Mouse (Mus musculus): Measurements from ENCODE around the gene Celf5.
A peak's percentile ranks its signal among the peaks of the same experiment; 100 is the strongest.

Celf5 gene

DNA sequence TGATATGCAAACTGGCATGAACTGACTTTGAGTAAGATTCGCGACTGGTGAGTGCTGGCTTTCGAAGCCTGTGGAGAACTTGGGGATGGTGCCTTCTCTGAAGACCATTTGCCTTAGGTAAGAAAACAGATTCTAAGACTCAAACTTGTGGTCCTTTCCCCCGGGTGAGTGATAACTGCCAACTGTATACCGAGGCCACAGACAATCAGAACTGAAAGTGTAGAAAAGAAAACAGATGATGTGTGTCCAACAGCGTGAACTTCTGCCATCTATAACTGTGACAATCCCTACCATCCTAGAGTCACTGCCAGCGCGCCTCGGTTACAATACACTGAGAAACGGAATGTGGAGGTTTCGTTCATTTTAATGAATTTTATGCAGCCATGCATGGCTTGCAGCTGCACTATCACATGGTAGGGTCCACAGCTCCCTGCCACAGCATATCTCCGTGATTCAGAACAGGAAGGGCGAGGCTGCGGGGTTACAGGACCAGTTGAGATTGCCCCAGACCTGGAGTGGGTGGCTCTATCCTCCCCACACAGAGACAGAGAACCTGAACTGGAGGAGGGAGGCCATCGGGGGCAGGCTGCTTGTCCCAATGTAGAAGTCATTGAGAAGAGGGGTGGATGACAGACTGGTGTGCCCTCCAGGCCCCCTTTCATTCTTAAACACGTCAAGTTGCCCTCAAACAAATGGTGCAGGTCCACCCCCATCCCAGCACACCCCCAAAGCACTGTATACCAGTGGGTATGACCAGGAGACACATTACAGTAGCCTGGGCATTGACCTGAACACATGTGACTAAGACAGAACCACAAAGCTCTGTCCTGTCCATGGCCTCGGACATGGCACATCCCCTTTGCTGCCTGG is 15.1 kb upstream of the Celf5 start:
- peak; percentile 54 to 61 for DNase-seq

DNA sequence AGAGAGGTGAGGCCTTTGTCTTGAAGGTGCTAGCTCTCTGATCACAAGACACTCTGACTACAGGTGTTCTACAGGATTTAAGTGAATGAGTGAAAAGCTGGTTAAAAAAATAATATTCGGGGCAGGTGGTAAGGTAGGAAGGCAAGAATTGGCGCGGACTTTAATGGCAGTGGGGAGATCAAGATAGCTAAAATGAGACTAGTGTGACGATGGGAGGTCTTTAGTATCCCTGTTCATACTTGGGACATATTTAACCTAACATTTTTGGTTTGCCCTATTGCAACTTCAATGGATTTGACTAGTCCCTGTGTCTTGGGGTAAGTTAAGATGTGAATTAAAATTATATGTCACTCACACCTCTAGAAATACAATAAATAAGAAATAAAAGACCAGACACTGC is 14.5 kb upstream of the Celf5 start:
- no peak for DNase-seq

DNA sequence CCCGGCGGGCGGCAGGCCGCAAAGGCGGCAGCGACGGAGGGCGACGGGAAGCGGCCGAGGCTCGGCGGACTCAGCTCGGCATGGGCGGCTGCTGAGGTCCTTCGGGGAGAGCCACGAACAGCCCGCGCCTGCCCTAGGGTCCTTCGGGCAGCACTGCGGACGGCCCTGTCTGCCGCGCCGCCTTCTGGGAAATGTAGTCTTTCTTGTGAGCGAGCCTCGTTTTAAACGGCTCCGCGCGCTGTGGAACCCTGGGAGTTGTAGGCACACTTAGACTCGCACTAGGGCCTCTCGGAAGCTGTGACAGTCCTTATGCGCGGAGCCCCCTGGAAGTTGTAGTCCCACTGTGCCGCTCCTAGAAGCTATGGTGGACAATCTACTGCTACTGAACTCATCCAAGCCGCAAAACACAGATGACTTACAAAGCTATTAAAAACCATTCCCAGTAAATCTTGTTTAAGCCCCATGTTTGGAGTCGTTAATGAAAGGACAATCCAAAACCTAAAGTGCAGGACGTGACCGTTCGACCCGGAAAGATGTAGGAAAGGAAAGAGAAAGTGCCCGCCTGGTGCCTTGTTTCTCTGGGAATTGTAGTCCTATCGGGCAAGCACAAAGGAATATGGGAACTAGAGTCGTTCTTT is 13.9 kb upstream of the Celf5 start, which contains the start of gene Ncln:
Gene Ncln, minus strand, starts transcription at position 129 of the 638 bp plus-strand sequence.
- peak; percentile 98 to 99 for DNase-seq

DNA sequence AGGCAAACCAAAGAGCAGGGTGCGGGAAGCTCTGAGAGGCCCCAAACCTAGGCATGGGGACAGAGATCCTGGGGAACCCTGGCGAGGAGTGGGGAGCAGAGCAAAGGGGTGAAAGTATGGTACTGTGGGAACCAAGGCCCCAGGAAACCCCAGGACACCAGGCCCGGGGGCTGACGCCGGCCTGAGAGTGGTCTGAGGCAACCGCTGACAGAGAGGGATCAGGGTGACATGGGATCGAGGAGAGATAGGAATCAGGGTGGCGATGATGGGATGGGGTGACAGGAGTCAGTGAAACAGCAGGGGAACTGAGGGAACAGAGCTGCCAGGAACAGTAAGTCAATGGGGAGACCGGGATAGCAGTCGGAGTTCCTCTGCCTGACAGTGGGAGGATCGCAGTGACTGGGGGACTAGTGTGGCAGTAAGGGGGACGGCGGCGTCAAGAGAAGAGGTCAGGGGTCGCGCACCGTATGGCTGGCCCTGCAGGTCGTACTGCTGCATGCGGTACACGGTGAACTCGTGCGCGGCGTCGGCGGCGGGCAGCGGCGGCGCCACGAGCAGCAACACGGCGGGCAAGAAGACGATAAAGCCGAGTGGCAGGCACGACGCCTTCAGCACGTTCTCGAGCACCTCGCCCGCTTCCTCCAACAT is 13.2 kb upstream of the Celf5 start:
- no peak for DNase-seq

DNA sequence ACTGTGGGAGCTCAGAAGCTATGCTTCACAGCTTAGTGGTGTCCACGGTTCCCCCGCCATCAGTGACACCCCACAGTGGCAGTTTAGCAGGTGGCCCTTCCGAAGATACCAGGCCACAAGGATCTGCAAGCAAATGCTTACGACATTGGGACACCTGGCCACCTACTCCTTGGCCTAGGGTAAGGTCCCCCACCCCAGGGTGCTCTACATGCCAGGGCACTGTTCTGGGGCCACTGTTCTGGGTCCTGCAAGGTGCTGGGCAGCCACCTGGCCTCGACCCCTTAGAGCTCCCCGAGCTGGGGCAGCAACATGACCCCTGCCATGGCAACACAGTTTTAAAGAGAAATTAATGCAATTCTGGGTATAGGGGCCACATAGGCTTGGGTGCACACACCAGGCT is 12.6 kb upstream of the Celf5 start:
- DNase-seq: no peak

DNA sequence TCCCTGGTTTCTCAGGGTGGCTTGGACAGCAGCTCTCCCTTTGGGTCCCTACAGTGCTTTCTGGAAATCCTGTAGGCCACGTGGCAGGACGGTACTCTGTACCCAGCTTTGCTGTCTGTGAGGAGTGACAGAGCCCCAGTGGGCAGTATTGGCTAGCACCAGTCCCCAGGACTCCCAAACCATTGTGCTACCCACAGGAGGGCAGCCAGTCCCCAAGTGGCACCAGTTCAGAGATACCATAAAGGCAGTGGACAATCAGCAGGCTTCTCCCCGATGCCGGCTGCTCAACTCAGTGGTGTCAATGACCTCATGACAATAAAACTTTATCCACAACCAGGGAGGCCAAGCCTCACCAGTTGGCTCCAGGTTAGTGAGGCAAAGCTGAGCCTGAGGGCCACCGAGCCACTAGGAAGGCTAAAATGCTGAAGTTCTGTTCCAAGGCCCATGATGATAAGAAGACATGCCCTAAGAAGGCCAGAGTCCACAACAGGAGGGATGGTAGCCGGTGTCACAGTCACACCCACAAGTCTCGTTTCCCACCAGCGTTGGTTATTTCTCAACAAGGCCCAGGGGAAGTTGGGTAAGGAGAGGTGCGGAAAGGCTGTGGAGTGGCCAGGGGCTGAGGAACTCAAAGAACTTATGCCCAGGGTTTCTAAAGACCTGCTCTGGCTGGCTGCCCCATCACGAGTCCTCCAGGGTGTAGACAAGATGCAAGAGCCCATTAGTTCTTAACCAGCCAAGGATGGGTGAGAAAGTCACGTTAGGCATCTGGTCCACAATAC is 11.9 kb upstream of the Celf5 start:
- no peak for DNase-seq

DNA sequence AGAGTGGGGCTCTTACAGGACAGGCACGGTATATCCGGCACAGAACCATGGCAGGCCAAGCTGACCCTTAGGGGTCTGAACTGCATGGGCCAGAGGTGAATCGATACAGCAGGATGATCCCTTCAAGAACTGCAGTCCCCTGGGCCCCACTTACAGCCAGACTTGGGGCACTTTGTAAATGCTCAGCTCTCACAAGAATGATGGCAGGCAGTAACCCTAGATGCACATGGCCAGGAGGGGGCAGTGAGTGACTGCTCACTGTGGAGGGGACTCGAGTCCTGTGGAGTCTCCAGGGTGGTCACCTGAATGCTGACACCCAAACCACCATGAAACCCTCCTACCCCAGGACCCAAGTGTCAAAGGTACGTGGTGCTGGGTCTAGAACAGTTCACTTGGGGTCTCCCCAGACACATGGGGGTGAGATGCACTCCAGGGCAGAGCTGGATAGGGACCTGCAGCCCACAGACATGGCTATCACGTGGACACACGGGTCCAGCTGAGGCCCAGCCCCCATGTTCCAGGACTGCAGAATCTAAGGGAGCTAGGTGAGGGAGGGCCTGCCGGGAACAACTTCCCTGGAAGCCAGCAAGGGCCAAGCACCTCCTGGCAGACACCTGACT is 11.2 kb upstream of the Celf5 start:
- peak; percentile 53 to 56 for DNase-seq

DNA sequence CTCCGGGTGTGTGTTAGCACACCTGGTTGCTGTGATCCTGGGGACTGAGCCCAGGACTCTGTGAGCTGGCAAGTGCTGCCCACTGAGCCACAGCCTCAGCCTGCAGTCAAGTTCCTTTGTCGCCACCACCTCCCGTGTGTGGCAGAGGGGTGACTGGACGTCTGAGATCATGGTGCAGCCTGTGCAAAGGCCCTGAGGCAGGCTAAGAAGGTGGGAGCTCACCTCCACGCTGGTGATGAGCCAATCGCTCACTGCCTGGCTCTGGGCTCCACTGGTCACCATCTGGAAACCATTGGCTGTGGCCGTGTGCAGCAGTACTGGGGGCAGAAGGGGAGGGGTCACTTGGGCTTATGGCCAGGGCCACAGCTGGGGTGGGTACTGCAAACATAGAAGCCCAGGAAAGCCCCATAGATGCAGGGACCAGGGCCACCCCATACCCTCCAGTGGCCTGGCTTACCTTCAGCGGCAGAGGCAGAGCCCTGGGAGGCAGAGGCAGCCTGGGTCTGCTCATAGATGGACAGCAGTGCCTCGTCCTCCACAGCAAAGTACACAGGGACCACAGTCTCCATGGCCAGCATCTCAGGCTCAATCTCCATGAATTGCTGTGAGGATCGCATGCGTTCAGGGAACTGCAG is 10.2 kb upstream of the Celf5 start:
- DNase-seq: no peak

DNA sequence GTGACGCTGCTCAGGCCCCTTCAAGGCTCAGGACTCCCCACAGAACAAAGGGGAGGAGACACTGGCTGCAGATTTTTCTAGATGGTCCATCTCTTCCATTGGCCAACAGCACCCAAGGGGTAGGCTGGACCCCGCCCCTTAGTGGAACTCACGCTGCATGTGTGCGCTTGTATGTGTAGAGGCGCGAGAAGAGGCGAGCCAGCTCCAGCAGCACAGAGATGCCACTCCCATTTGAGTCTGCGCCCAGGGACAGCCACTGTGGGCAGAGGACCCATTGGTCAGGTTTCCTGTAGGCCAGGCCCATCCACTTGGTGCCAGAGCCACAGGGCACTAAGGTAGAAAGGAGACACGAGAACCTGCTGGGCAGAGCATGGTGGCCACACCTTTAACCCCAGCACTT is 8.5 kb upstream of the Celf5 start:
- DNase-seq: no peak

DNA sequence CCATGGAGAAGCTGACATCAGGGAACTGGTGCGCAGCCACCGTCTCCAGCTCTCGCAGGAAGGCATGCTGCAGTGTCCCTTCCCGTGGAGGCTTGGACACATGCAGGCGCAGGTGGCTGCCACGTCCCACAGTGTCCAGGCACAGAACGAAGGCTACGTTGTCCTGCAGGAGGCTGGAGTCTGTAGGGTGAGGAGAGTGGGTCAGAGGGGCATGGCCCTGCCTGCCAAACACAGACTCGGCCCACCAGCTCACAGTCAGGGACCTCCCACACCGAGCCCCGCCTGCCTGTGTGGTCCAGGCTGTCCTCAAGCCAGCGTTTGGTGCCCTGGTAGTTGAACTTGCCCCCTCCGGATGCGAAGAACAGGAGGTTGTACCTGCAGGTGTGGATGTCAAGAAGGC is 7.4 kb upstream of the Celf5 start:
- no peak for DNase-seq

DNA sequence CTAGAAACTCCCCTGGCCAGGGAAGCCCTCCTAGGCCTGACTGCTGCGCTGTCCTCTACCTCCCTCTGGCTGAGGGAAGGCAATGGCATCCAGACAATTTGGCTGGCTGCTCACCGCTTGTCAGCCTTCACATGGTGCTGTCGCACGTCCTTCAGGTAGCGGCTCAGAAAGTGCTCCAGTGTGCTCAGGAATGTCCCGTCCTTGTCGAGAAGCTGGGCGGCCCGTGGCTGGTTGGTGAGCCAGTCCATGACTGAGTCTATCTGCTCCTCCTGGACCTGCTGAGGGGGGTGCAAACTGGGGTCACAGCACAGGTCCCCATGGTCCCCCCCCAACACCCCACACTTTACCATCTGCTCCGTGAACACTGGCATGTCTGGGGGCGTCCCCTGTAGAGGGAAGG is 5.6 kb upstream of the Celf5 start:
- DNase-seq: no peak

DNA sequence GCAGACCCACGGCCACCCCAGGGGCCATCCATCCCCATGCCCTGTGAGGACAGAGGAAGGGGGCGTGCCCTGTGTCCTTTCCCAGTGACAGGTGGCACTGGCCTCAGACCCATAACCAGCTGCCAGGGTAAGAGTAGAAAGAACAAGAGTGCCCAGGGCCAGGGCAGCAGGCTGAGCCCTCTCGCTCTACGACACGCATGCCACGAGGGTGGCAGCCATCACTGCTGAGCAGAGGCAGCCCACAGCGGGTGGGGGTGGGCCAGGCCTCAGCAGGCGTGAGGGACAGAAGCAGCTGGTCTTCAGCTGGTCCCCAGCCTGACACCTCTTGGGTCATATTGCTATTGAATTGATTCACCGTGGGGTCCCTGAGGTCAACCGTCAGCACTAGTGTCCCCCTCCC is 4.0 kb upstream of the Celf5 start:
- no peak for DNase-seq

DNA sequence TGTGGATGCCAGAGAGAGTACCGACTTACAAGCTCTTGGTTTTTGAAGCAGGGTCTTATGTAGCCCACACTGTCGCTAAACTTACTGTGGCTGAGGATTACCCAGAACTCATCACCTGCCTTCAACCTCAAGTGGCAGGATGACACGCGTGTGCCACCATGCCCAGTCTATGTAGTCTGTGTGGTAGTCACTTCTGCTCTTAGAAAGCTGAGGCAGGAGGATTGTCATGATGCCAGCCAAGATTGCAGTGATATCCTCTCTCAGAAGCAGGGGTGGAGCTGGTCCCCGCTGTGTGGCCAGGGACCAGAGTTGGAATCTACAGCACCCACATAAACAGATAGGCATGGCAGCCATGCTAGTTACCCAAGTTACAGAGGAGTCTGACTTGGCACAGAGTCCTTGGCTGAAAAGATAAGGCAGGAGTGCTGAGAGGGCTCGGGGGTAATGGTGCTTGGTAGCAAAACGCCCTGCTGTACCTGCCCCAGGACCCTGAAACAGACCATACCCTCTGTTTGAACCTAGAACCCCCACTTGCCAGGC is 3.0 kb upstream of the Celf5 start:
- no peak for DNase-seq

DNA sequence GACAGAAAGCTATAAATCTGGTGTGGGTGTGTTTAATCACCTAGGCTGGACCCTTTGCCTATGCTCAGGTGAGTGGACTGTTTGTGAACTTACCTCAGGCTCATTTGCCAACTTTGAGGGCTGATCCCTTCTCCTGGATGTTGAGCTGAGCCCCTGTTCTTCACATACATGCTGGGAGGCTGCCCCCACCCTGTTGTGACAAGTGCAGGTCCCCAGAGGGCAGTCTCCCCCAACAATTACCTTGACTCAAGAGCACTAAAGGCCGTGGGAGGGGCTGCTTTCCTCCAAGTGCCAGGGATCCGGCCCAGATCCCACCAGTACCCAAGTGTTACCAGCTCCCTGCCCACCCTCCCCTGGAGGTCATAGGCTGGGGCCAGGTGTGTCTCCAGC is 2.5 kb upstream of the Celf5 start:
- peak; percentile 48 to 54 for DNase-seq

DNA sequence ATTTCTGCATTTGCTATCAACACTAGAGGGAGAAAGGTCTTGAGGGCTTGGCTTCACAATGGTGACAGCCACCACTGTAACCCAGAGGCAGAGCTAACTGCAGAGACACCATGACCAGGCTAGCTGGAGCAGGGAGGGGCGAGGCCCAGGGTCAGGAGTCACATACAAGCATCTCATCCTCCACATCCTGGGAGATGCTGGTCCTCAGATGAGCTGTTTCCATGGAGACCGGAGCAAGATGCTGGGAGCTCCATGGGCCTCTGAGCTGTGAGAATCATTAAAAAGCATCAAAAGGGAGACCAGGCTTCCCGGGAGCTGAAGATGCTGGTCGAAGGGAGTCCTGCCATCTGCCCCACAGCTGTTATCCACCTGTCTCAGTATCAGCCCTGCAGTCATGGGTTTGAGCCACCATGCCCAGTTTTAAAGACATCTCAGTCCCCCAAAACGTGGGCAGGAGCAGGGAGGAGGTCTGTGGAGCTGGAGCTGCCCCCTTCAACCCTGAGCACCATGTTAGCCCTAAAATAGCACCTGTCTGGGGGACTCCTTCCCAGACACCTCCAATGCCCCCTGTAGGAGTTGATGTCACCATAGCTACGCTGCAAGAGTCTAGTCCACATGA is 2.0 kb upstream of the Celf5 start:
- DNase-seq: no peak

DNA sequence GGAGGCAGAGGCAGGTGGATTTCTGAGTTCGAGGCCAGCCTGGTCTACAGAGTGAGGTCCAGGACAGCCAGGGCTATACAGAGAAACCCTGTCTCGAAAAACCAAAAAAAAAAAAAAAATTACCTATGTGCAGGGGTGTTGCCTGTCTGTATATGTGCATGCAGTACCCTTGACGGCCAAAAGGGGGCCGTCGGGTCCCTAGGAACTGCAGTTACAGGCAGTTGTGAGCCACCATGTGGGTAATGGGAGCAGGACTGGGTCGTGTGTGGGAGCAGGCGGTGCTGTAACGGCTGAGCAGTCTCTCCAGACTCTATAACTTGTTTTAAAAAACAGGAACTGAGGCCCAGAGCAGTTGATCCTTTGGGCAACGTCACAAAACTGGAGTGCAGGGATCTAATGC is 1.5 kb upstream of the Celf5 start:
- DNase-seq: peak; percentile 68 to 70

DNA sequence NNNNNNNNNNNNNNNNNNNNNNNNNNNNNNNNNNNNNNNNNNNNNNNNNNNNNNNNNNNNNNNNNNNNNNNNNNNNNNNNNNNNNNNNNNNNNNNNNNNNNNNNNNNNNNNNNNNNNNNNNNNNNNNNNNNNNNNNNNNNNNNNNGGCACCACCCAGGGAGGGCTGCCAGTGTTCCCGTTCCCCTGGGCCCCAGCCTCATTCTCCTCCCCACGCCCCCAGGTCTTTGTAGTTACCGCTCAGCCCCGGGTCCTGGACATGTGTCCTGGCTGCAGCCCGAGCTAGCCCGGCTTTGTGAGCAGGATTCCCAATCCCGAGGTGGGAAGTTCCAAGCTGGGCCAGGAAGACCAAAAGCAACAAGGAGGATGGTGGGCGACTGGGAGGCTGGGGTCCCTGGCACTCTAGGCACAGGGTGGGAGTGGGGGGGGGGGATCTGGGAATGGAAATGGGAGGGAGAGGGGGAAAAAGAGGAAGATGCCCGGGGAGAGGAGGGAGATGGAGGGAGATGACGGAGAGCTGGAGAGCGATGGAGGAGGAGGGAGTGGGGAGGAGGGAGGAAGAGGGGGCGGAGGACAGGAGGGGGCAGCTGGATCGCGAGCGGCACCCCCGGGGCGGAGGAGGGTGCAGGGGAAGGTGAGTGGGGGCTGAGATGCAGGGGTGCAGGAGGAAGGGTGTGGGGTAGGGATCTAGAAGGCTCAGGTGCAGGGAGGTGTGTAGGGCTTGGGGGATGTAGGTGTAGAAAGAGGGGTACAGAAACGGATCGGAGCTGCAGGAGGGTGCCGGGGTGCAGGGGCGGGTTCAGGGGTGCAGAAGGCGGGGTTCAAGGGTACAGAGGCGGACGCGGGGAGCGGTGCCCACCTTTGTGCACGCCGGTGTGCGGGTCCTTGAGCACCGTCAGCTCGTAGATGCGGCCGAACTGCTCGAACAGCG is 640 bp downstream of the Celf5 start:
- DNase-seq: peak in 1 of 2 experiments; percentile 35

DNA sequence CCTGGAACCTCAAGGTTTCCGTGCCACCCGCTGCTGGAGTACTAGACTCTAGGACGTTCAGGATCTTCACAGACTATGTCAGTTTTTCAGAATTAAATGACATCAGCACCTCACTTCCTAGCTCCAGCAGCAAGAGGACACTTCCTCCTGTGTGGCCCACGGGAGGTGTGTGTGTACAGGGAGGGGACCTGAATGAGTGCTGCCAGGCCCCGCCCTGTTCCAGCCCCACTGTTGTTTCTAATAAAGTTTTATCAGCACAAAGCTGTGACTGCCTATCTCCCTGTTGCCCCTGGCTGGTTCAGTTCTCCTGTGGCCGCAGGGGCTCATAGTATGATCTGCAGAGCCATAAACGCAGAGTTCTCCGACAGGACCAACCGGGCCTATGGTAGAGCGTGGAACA is 8.0 kb downstream of the Celf5 start:
- no peak for DNase-seq

DNA sequence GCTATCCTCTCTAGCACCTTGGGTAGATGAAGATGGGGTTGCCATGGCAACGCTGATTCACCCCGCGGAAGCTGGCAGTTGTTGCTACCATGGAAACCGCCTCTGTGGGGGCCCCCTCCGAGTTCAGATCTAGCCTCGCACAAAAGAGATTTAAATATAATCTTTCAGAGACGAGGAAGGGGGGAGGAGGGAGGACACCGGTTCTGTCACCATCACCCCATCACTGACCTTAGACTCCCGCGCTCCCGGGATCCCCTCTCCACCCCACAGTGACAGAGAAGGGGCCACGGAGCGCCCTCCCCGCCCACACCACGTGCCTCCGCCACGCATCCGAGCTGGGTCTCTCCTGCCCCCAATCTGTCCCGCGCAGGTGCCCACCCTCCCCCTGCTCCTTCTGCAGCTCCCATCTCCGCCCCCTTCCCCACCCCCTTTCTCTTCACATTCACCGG is 9.5 kb downstream of the Celf5 start:
- peak; percentile 66 to 71 for DNase-seq

DNA sequence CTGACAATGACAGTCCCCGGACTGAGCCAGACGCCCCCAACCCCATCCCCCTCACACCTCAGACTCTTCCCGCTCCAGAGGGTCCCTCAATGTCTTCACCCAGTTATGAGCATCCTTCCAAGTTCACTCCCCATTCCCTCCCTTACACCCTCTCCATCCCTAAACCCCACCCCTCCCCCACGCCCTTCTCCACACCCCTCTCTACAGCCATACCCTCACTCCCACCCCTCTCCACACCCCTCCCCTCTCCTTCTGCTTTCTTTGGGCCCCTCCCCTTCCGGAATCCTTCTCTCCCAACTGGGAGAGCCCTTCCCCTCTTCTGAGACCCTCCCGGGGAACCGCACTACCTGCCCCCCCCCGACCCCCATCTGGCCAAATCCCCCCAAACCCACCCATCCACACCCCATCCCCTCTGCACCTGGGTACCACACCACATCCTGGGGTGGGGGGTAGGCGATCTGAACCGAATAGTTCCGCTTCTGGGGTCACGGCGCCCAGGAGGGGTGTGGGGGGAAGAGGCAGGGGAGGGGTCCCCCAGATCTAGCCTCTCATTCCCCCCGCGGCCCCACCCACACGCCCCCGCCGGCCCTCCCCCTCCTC is 10.0 kb downstream of the Celf5 start:
- DNase-seq: no peak

All from B cell, adult 2 months (primary cell).